Mouse (Mus musculus) embryo, embryonic 10.5 days (tissue): ENCODE results near the gene Pbx2.

ENCODE experiments used
- DNase-seq: peaks from one replicate; pipeline ENCODE4 v3.0.0-alpha.2; 2015; ENCODE audit warnings: low spot score

The Pbx2 gene

DNA sequence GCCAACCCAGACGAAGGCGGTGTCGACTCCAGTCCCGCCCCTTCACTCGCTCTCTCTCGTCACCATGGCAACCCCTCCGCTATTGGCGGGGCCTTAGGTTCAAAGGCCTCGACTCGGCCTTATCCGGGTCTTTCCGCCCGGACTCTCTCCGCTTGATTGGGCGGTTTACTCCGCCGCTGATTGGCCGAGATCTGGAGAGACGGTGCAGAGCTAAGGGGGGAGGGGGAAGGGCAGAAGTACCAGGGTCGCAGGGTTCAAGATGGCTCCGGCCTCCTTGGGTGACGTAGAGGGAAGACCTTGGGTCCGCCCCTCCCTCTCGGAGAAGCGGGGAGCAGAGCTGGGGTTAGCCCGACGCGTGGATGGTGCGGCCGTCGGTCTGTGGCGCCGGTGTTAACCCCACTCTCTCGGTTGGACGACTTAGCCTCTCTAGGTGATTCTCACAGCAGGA is 13.0 kb downstream of the Pbx2 start, which contains the start of gene Agpat1:
TSS of gene Agpat1 (plus strand) at position 202 of the 448 bp plus-strand sequence.
- peak; percentile 100 for DNase-seq

DNA sequence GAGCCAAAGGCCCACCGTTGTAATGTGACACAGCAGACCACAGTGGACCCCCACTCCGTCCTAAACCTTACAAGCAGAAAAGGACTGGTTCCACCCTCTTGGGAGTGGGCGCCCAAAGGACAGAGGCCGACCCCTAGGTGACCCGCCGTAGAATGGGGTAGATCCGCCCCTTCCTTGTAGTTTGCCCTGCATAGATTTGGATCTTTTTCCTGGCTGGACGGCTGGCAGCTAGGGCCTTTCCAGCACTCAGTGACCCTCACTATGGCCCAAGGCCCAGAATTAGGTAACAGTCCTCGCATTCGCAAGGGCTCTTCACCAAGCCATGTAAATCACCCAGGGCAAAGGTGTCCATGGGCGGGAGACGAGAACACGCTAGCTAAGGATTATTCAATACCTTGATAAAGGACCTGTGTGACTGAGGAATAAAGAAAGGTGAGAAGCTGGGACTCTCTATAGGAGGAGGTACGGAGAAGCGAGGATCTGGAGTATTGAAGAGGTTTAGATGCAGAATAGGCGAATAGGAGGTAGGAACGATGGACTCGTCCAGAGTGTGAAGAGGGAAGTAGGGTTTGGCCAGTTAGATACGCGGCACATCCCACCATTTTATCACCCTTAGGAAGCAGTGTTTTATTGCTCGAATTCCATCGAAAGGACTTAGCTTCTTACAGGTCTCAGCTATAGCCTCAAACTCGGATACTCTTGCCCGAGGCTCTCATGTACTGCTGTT is 13.6 kb downstream of the Pbx2 start:
- no peak for DNase-seq

DNA sequence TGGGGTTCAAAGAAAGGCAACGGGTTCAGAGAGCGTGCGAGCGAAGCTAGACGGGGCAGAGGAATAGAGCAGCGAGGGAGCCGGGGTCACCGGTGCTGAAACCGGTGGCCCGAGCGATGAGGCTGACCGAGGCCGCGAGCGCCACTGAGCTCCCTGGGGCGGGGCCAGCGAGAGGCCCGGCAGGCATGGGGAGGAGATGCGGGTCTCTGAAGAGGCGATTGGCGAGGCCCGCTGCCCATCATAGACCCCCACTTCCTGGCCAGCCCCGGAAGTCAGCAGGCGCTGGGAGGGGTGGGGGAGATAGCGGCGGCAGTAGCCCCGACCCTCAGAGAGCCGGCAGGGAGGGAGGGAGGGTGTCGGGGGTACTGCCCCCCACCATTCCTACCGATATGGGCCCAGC is 14.5 kb downstream of the Pbx2 start:
- DNase-seq: peak; percentile 96

DNA sequence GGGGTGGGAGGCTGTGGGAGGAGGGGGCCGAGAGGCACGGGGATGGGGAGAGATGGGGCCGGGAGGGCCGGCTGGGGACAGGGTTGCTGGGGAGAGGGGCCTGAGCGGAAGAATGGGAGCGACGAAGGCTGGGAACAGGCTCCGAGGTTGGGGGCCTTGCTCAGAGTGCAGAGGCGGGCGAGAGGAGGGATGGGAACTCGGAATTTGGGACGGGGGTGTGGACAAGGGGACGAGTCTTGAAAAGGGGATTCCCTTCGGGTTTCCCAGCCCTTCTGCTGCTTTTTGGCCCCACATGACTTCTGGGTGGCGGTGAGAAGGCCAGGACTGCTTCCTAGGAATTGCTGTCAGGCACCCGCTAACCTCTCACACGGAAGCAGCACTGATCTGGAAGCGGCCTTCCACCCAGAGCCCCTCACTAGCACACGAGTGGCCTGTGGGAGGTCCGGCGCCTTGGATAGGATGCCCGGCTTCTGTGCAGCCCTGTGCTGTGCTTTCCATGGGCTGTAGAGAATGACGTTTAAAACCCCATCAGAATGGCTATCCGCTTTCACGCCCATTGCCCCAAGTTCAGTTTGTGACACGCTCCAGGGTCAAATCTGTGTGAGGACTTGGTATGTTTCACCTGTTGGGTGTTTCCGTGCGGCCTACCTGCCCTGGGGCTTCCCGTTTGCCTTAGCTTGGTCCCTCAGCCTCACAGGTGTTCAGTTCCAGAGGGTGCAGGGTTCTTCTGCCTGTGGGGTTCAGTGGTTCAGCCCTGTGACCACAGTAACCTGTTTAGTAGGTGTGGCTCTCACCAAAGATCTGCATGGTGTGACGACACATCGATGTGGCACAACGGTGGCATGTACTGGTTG is 15.3 kb downstream of the Pbx2 start:
- DNase-seq: peak; percentile 38

DNA sequence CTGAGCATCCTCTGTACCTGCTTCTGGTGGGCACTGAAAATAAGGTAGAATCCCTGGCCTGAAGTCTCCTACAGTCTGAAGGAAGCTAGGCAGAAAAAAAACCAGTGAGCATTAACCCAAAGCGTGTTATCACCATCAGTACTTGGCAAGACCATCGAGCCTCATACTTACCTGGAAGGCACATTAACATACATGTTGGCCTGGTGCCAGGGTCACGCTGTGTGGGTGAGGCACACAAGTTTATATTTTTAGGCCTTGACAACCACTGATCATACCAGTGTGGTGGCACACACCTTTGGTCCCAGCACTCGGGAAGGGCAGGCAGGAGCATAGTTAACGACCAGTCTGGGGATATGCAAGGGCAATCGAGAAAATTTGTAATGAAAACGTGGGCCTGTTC is 16.9 kb downstream of the Pbx2 start:
- DNase-seq: no peak

DNA sequence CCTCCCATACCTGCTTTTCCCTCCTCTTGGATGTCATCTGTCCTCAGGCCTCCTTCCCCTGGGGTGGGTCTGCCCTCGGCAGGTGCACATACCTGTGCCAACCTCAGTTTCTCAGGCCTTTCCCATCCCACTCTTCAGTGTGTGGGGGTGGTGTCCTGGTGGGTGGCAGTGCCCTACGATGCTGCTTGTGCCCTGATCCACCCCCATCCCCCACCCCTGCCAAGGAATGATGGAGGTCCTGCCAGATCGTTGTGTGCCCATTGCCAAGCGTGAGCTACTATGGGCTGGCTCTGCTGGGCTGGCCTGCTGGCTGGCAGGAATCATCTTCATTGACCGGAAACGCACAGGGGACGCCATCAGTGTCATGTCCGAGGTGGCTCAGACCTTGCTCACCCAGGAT is 20.0 kb downstream of the Pbx2 start:
- DNase-seq: no peak

DNA sequence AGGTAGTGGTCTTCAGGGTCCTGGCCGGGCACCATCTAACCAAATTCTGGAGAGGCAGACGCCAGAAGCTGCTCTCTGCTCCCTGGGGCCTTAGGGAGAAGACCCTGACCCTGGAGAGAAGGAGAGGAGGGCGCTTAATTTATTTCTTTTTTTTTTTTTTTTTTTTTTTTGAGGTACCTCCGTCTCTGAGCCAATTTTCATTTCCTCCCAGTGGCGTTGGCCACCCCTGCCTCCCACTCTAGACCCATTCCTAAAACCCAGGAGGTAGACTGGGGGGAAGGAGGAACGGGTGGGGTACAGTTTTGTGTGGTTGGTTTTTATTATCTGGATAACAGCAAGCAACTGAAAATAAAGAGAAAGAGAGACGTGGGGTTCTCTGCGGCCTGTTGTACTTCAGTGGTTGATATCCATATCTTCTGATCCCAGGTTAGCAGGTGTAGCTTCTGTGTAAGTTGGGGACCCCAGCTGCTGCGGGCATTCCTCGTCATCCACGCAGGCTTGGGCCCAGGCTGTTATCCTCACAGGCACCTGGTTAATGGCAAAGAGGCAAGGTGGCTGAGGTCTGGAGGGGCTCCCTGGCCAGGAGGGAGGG is 22.1 kb downstream of the Pbx2 start:
- DNase-seq: no peak

DNA sequence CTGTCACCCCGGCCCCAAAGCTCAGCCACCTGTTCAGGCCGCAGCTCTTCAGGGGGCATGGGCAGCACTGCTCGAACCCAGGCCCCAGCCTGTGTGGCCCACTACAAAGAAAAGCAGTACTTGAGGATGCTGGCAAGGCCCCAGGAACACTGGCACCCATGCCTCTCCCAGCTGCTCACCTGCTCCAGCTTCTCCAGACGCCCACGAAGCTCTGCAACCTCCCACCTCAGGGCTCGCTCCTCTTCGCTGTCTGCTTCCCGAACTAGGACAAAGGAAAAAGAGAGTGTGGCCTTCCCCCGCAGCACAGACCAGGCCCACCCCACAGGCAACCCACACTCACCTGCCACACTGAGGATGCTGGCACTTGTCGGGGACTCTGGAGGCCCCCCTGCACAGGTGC is 22.8 kb downstream of the Pbx2 start:
- DNase-seq: no peak

DNA sequence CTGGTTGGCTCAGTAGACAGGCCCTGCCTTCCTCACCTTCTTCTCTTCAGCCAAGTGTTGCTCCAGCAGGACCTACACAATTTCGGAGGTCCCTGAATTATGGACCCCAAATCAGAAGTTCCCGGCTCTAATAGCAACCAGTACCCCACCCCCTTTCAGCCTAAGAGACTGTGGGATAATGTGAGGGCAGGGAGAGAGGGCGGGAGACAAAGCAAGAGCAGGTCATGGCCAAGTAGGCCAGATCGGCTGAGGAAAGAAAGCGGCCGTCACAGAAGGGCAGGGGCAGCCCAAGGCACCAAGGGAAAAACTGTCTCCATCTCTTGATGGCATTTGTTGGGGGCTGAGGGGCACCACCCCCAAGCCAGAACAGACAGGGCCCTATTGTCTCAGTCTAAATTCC is 24.8 kb downstream of the Pbx2 start, which contains the start of gene Egfl8:
TSS of gene Egfl8 (minus strand) at position 101 of the 400 bp plus-strand sequence.
- no peak for DNase-seq

DNA sequence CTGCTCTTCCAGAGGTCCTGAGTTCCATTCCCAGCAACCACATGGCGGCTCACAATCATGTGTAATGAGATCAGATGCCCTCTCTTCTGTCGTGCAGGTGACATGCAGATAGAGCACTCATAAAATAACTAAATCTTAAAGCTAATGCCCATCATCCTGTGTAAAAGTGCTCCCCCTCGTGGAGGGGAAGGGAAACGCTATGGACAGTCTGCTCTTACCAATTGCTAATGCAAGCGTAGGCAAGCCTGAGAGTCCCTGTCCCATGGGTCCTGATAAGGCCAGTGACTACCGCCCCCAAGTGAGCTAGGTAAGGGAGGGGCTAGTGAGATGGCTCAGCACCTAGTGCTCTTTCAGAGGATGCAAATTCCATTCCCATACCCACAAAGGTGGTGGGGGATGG is 27.9 kb downstream of the Pbx2 start:
- peak; percentile 82 for DNase-seq

DNA sequence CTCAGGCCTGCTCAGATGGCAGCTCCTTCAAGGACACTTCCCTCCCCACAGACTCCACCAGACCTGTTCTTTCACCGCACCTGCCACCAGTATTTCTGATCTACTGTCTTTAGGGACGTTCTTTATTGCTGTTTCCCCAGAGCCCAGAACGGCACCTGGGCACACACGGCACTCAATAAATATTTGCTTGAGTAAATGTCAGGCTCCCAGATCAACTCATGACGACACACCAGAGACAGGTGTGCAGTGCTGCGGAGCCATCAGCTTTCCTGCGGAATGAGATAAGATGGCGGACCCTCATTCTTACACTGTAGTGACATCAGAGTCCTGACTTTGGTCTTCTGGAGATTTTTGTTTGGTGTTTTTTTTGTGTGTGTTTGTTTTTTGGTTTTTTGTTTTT is 29.9 kb downstream of the Pbx2 start:
- no peak for DNase-seq

DNA sequence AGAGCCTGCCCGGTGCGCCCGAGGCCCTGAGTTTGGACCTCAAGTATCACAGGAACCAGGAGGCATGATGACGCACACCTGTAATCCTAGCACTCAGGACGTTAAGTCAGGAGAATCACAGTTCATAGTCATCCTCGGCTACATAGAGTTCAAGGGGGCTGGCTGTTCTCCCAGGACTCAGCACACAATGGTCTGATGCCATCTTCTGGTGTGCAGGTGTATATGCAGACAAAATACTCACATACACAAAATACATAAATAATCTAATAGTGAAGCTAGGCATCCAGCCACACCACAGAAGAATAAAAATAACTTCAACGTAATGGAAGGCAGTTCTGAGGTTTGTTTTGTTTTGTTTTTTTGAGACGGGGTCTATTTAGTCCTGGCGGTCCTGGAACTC is 32.1 kb downstream of the Pbx2 start:
- DNase-seq: no peak

DNA sequence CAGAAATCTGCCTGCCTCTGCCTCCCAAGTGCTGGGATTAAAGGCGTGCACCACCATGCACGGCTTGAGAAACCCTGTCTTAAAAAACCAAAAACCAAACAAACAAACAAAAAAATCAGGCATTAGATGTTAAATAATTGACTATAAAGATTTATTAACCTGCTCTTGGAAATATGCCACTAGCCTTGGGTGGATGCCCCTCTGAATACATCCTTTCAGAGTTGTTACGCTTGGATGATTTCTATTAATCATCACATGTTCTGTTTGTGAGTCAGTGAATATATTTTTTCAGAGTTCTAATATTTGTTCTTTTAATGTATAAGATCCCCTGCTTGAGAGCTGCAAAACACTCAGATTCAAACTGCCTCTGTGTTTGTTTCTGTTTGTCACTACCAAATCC is 33.9 kb downstream of the Pbx2 start:
- DNase-seq: no peak

DNA sequence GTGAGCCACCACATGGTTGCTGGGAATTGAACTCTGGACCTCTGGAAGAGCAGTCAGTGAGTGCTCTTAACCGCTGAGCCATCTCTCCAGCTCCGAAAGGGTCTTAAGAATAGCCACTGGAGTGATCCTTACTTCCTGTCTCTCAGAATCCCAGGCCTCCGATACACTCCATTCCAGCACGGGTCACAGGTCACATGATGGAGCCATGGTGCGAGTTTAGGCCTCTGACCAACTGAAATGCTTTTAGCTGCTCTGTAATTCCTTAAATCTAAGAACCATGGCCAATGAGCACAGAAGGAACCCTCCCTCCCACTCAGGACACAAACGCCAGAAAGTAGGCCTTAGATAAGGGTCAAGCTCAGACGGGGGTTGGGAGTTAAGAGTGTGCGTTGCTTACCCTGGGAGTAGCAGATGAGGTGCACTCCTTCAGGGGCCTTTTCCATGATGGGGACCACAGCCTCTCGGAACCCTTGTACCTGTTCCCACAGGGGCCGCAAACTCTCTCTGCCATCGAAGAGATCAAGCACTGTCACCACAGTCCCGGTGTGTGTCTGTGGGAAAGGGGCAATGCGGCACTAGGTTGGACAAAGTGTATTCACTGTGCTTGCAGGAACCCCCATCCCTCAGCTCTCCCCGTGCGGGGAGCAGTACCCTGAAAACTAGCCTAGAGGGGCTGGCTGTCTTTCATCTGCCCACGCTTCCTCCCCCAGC is 35.2 kb downstream of the Pbx2 start:
- DNase-seq: no peak

DNA sequence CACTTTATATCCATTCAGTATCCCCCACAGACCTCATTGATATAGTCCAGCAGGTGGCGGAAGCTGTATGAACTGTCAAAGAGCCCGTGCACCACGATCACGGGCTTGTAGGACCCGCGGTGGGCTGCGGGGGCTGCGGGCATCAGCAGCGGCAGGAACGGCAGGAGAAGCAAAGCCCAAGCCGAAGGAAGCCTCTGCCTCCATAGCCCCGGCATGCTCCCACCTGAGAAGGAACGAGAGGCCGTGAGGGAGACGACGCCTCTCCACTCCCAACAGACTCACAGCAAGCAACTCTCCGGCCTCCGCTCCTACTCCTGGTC is 35.7 kb downstream of the Pbx2 start:
- DNase-seq: peak; percentile 79

DNA sequence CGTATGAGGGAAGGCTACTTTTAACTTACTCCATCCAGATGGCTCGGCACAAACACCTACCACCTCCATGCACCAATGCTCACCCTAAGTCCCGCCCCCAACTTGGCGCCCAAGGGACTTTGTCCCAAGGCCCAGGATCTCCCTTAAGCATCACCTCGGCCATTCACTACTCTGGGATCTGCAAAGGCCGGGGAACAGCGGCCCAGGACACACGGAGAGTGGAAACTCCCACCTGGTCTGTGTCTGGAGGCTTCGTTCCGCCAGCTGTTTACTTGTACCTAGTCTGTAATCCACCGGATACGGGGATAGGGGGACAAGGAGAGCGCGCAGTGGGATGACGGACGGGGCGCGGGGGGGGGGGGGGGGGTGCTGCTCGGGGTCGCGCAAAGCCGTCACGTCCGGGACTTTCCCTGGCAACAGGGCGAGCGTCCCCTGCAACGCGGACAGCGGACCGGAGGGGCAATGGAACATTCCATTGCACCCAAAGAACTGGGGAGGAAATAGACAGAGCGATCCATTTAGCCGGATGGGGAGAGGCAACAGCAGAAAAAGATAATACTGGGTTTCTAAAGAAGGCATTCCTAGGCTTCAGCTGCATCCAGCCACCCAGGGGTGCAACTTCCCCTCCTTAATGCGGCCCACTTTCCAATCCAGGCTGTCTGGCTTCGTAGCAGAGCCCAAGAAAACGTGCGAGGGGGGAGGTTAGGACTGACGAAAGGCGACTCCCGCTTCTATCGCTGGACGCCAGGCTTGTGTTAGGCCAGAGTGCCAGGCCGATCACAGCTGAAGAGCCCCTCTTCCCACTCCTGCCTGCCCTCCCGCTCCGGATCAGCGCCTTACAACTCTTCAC is 36.3 kb downstream of the Pbx2 start:
- peak; percentile 92 for DNase-seq

DNA sequence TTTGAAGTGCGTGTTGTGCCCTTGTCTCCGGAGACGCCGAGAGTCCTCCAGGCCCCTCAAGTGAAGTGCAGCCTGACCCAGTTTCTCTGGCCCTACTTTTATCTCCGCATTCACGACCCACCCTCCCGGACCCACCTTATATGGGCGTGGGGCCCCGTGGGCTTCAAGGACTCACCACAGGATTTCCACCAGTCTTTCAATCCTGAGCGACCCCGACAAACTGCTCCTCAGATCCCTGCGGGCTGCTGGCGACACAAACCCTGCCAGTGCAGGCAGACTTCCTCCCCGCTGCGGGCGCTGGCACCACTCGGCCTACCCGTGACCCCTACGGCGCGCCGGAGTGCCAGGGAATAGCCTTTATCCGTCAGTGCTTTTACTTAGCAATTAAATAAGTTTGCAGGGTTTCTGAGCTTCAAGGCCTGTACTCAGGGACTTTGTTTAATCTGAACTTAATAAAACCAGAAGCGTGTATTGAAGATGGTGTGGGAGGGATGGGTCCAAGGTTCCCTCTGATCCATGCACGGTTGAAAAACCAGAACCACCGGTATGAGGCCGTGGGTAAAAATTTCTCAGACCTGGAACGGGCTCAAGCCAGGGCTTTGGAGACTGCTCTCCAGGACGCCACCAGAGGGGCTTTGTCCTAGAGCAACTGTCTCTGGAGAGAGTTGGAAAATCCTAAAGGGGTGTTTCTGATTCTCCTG is 37.0 kb downstream of the Pbx2 start, which contains the start of gene Ppt2:
TSS of gene Ppt2 (minus strand) at position 568 of the 701 bp plus-strand sequence.
- no peak for DNase-seq

DNA sequence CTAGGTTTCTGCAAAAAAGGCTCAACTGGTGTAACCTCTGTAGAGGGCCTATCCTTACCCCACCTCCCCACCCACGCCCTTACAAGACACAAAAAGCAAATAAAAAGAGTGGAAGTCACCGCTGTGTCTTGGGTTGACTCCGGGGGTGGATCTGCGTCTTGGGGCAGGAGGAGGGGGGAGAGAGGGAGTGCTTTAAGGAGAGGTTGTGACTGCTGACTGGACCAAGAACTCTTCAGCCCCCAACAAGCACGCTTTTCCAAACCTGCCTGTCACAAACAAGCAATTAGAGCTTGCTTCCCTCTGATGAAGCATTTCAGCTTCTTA is 37.5 kb downstream of the Pbx2 start:
- DNase-seq: no peak

DNA sequence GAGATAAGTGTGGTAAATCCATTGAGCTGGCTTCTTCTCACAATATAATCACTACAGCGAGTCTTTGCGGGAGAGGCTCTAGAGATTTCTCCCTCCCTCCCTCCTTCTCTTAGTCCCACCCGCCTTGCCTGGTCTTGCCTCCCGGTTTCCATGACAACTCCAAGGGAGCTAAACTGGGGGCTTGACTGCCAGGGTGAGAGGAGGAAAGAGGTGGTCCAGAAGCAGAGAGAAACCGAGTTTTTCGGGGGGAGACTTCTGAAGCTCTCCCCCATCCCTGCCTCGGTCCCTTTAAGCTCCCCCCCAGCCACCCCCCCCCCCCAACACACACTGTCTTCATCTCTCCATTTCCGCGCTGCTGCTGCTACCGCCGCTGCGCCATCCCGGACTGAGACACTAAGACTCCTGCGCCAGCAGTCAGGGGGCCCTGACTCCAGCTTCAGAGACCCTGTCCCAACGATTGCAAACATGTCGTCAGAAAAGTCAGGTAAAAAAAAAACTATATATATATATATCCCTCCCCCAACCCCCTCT is 38.2 kb downstream of the Pbx2 start, which contains the start of gene Prrt1:
TSS of gene Prrt1 (plus strand) at position 313 of the 531 bp plus-strand sequence.
- DNase-seq: peak; percentile 74

DNA sequence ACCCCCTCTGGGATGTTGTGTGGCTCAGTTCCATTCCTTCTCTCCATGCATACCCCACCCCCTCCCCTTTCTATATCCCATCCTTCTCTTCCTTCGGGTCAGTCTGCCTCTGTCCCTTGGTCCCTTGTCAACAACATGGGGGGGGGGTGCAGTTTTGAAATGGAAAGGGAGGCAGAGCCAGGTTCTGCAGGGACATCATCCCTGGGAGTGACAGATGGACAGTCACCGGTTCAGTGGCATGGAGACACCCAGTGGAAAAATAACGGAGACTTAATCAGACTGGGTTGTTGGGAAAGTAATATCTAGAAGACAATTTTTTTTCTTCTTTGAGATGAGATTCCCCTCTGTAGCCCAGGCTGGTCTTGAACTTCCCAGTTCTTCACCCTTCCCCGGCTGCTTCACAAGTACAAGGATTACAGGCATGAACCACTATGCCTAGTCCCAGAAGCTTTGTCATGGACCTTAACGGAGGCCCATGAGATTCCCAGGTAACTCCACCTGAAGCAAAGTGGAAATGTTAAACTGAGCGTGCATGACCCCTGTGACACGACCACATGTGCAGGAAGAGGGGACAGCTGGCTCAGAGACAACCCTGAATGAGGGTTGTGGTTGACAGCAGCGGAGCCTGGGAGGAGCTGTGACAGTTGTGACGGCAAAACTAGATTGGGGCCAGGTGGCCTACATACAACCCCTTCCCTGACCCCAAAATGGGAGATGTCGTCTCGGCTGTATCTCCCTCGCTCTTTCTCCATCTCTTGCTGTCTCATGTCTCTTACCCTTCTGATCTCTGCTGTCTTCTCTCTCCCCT is 38.9 kb downstream of the Pbx2 start:
- DNase-seq: no peak
